Mouse (Mus musculus) kidney, postnatal 0 days (tissue): ENCODE data around the gene Rgs12. TPM values are rescaled to one million over a fixed set of nuclear protein-coding genes. Genes with fewer than 3 reads are reported as not detected.

Source experiments
- ATAC-seq: fragments of 200-750 bp; cut with Nextera tagmentation; replicated peaks from 2 replicates; pipeline ENCODE4 v1.8.0; 2017; ENCODE audit warnings: low read depth, moderate number of reproducible peaks, moderate TSS enrichment, moderate library complexity; ENCODE audit not compliant: low FRiP score
- DNase-seq: peaks from one replicate; pipeline ENCODE4 v3.0.0-alpha.2; 2016; ENCODE audit warnings: low spot score
- H3K27ac ChIP-seq: fragments of 300-500 bp; sonication (generic); 2 replicates; pipeline ENCODE4 v1.5.1; 2014; ENCODE audit warnings: mild to moderate bottlenecking
- H3K27me3 ChIP-seq: fragments of 300-500 bp; sonication (generic); 2 replicates; pipeline ENCODE4 v1.6.1; 2014; ENCODE audit warnings: low read length, mixed read lengths; ENCODE audit not compliant: insufficient read depth
- H3K36me3 ChIP-seq: fragments of 300-500 bp; sonication (generic); 2 replicates; pipeline ENCODE4 v1.6.1; 2014; ENCODE audit warnings: low read length, mixed read lengths; ENCODE audit not compliant: insufficient read depth
- H3K4me1 ChIP-seq: fragments of 300-500 bp; sonication (generic); replicated peaks from 2 replicates; pipeline ENCODE4 v1.6.1; 2014; ENCODE audit warnings: antibody characterized with exemption, low read length, mixed read lengths; ENCODE audit not compliant: insufficient read depth
- H3K4me2 ChIP-seq: fragments of 300-500 bp; sonication (generic); 2 replicates; pipeline ENCODE4 v1.6.1; 2014; ENCODE audit warnings: mild to moderate bottlenecking, low read length, moderate library complexity, mixed read lengths
- H3K4me3 ChIP-seq: fragments of 300-500 bp; sonication (generic); replicated peaks from 2 replicates; pipeline ENCODE4 v1.5.1; 2014; ENCODE audit warnings: low read depth, low read length
- H3K9ac ChIP-seq: fragments of 300-500 bp; sonication (generic); 2 replicates; pipeline ENCODE4 v1.6.1; 2014; ENCODE audit warnings: low read depth, low read length
- H3K9me3 ChIP-seq: fragments of 300-500 bp; sonication (generic); replicated peaks from 2 replicates; pipeline ENCODE4 v1.6.1; 2016; ENCODE audit warnings: low read length, inconsistent platforms, mixed read lengths
- CTCF ChIP-seq: IDR thresholded peaks from 2 replicates; pipeline ENCODE4 v1.5.1; 2016; ENCODE audit warnings: antibody characterized with exemption, low read depth, mild to moderate bottlenecking, moderate library complexity
- WGBS: fragments of 180-500 bp; shearing (Covaris S2); extraction: QIAGEN DNeasy Blood & Tissue Kit; methylation state at CpG from one replicate; pipeline ENCODE4 v1.1.7; 2014; 5-methylcytosine and 5-hydroxymethylcytosine counted together
- microRNA-seq: library from miRNA; unstranded; fragments of <30 nt; microRNA quantifications from one replicate; pipeline ENCODE4, GENCODE M21; 2016
- polyA plus RNA-seq: library from polyadenylated mRNA; unstranded; fragments of >200 nt; fragmentation: Nextera tagmentation; extraction: Ambion mirVana; gene quantifications from 2 replicates; pipeline ENCODE4 v1.2.1, GENCODE M21; 2015

Gene Rgs12
- polyA plus RNA-seq, 1 experiment from 2014 or later: 17.5 TPM

- H3K9me3 ChIP-seq: no peaks in the 10 kb centered on the region
- no peak overlapping the region for H3K4me3 ChIP-seq
- H3K27me3 ChIP-seq: no peaks in the 10 kb centered on the region
- no peak overlapping the region for H3K9ac ChIP-seq
- no peak overlapping the region for H3K27ac ChIP-seq
- H3K4me2 ChIP-seq: no peak overlapping the region
- no peaks in the 10 kb centered on the region for H3K36me3 ChIP-seq
- no peak for TF ChIP-seq CTCF
- WGBS: 75% methylated on average over 11 of the region's 11 CpGs
- ATAC-seq: no peak
- no peaks in the 10 kb centered on the region for H3K4me1 ChIP-seq
- DNase-seq: no peak
Measured at GRCm38 (mm10) chr5:35073235-35073634, 124.0 kb downstream of the Rgs12 start.

- ATAC-seq: 0 out of 2 replicates have a peak, but pooled peaks have one; percentile 29
- H3K4me2 ChIP-seq: no peak overlapping the region
- H3K9ac ChIP-seq: no peak overlapping the region
- H3K4me1 ChIP-seq: no peaks in the 10 kb centered on the region
- H3K9me3 ChIP-seq: no peaks in the 10 kb centered on the region
- DNase-seq: no peak
- H3K27ac ChIP-seq: no peak overlapping the region
- no peak for TF ChIP-seq CTCF
- H3K27me3 ChIP-seq: no peaks in the 10 kb centered on the region
- 69% methylated on average over 9 of the region's 9 CpGs for WGBS
- H3K4me3 ChIP-seq: no peak overlapping the region
- no peaks in the 10 kb centered on the region for H3K36me3 ChIP-seq
Measured at GRCm38 (mm10) chr5:35073992-35074391, 124.7 kb downstream of the Rgs12 start.

GRCm38 (mm10) chr5:35076369-35076768, 127.1 kb downstream of the Rgs12 start:
- H3K36me3 ChIP-seq: no peaks in the 10 kb centered on the region
- no peak overlapping the region for H3K27ac ChIP-seq
- H3K4me1 ChIP-seq: no peaks in the 10 kb centered on the region
- H3K4me2 ChIP-seq: no peak overlapping the region
- H3K27me3 ChIP-seq: no peaks in the 10 kb centered on the region
- no peak for TF ChIP-seq CTCF
- WGBS: 95% methylated on average over 1 of the region's 1 CpGs
- H3K9ac ChIP-seq: no peak overlapping the region
- no peak for ATAC-seq
- no peak for DNase-seq
- H3K4me3 ChIP-seq: no peak overlapping the region
- no peaks in the 10 kb centered on the region for H3K9me3 ChIP-seq

GRCm38 (mm10) chr5:35079101-35079500, 129.9 kb downstream of the Rgs12 start:
- no peaks in the 10 kb centered on the region for H3K9me3 ChIP-seq
- H3K4me3 ChIP-seq: no peak overlapping the region
- TF ChIP-seq CTCF: no peak
- H3K4me1 ChIP-seq: no peaks in the 10 kb centered on the region
- H3K36me3 ChIP-seq: no peaks in the 10 kb centered on the region
- H3K4me2 ChIP-seq: no peak overlapping the region
- ATAC-seq (no peak), DNase-seq (no peak)
- no peaks in the 10 kb centered on the region for H3K27me3 ChIP-seq
- H3K27ac ChIP-seq: no peak overlapping the region
- no peak overlapping the region for H3K9ac ChIP-seq
- 49% methylated on average over 18 of the region's 18 CpGs for WGBS

- no peaks in the 10 kb centered on the region for H3K4me1 ChIP-seq
- no peak for ATAC-seq
- no peak overlapping the region for H3K4me3 ChIP-seq
- no peaks in the 10 kb centered on the region for H3K9me3 ChIP-seq
- H3K27ac ChIP-seq: no peak overlapping the region
- H3K27me3 ChIP-seq: no peaks in the 10 kb centered on the region
- H3K4me2 ChIP-seq: no peak overlapping the region
- DNase-seq: no peak
- no peak for TF ChIP-seq CTCF
- no peaks in the 10 kb centered on the region for H3K36me3 ChIP-seq
- H3K9ac ChIP-seq: no peak overlapping the region
- WGBS: 83% methylated on average over 3 of the region's 3 CpGs
Measured at GRCm38 (mm10) chr5:35084913-35085312, 135.7 kb downstream of the Rgs12 start.

- no peak overlapping the region for H3K4me2 ChIP-seq
- H3K27ac ChIP-seq: no peak overlapping the region
- H3K9ac ChIP-seq: no peak overlapping the region
- no peaks in the 10 kb centered on the region for H3K9me3 ChIP-seq
- H3K36me3 ChIP-seq: peaks cover 24% of the 10 kb centered on the region
- 58% methylated on average over 9 of the region's 9 CpGs for WGBS
- TF ChIP-seq CTCF: peak; percentile 79
- ATAC-seq (0 out of 2 replicates have a peak, but pooled peaks have one; percentile 19), DNase-seq (peak; percentile 73)
- no peaks in the 10 kb centered on the region for H3K27me3 ChIP-seq
- no peaks in the 10 kb centered on the region for H3K4me1 ChIP-seq
- H3K4me3 ChIP-seq: no peak overlapping the region
Measured at GRCm38 (mm10) chr5:35088785-35089613, 139.8 kb downstream of the Rgs12 start.

Small RNAs within 50 kb of the gene (microRNA-seq; reads per million reads assigned to microRNA genes)
- gene Mir3097: 2.4 reads per million, percentile 4 among the genes with 10 or more reads in this experiment

Other genes with a start within 250 kb of the Rgs12 start
- gene Htt, start 187.7 kb upstream of the Rgs12 start, polyA plus RNA-seq: 4.1 and 5.6 TPM in 2 replicates
- 0.25 and 0.64 TPM in 2 replicates for gene Msantd1, start 41.4 kb upstream of the Rgs12 start, polyA plus RNA-seq
- gene Hgfac, start 92.1 kb downstream of the Rgs12 start, polyA plus RNA-seq: 4.1 and 5.2 TPM in 2 replicates
- gene Dok7, start 107.3 kb downstream of the Rgs12 start, polyA plus RNA-seq: 0.89 and 1.3 TPM in 2 replicates
- gene Lrpap1, start 156.3 kb downstream of the Rgs12 start, polyA plus RNA-seq: 265 and 288 TPM in 2 replicates